Mouse (Mus musculus) liver, adult 2 months (tissue): Measurements from ENCODE around the gene Atp6v1a.

Experiments
- CTCF ChIP-seq: fragments of 200-500 bp; IDR thresholded peaks from 2 replicates; pipeline ENCODE4 v1.5.1; 2011; ENCODE audit warnings: low read depth, low read length, control low read depth
- POLR2A ChIP-seq: fragments of 200-500 bp; IDR thresholded peaks from 2 replicates; pipeline ENCODE4 v1.6.1; 2011; ENCODE audit warnings: low read length, control low read depth; ENCODE audit not compliant: insufficient read depth; ENCODE audit errors: extremely low read depth

- TF ChIP-seq CTCF (no peak), POLR2A (no peak)
Measured at GRCm38 (mm10) chr16:44123786-44124185, 15.7 kb downstream of the Atp6v1a start.
